Mouse (Mus musculus): Measurements from ENCODE around the gene Zfp28.
"Not testable (repeated sequence)": the region's sequence is repeated elsewhere in the genome, so short reads cannot be mapped to it uniquely, and the experiment has no call there.

Zfp28 gene

GRCm38 (mm10) chr7:6383044-6383455 is at the start of gene Zfp28:
Zfp28 (plus strand) TSS chr7:6383295.
- peak; percentile 80 to 88 for DNase-seq (ENCODE audit: low spot score in 2 of 2)

GRCm38 (mm10) chr7:6339865-6340264 is 43.2 kb upstream of the Zfp28 start:
- no peak for DNase-seq (ENCODE audit: low spot score in 2 of 2)

- no peak for DNase-seq (ENCODE audit: low spot score in 2 of 2)
Observed at GRCm38 (mm10) chr7:6343501-6344071, 39.5 kb upstream of the Zfp28 start, which contains the start of gene Gm3854. Gm3854 (plus strand) TSS chr7:6343759.

GRCm38 (mm10) chr7:6344124-6344523 is 39.0 kb upstream of the Zfp28 start:
- no peak for DNase-seq (ENCODE audit: low spot score in 2 of 2)

- DNase-seq (ENCODE audit: low spot score in 2 of 2): no peak
Observed at GRCm38 (mm10) chr7:6358121-6358520, 25.0 kb upstream of the Zfp28 start.

- DNase-seq (ENCODE audit: low spot score in 2 of 2): no peak
Observed at GRCm38 (mm10) chr7:6358937-6359590, 24.0 kb upstream of the Zfp28 start.

GRCm38 (mm10) chr7:6360477-6361060 is 22.5 kb upstream of the Zfp28 start:
- no peak for DNase-seq (ENCODE audit: low spot score in 2 of 2)

GRCm38 (mm10) chr7:6361756-6362155 is 21.3 kb upstream of the Zfp28 start:
- no peak for DNase-seq (ENCODE audit: low spot score in 2 of 2)

GRCm38 (mm10) chr7:6362268-6363046 is 20.6 kb upstream of the Zfp28 start:
- DNase-seq (ENCODE audit: low spot score in 2 of 2): peak; percentile 88 to 93

- DNase-seq (ENCODE audit: low spot score in 2 of 2): no peak
Observed at GRCm38 (mm10) chr7:6363047-6363488, 20.0 kb upstream of the Zfp28 start, which contains the start of gene Zfp78. Zfp78 (plus strand) TSS chr7:6363280.

GRCm38 (mm10) chr7:6364761-6365160 is 18.3 kb upstream of the Zfp28 start:
- DNase-seq (ENCODE audit: low spot score in 2 of 2): no peak

GRCm38 (mm10) chr7:6367185-6367584 is 15.9 kb upstream of the Zfp28 start:
- no peak for DNase-seq (ENCODE audit: low spot score in 2 of 2)

- DNase-seq (ENCODE audit: low spot score in 2 of 2): not testable (repeated sequence)
Observed at GRCm38 (mm10) chr7:6368146-6368545, 14.9 kb upstream of the Zfp28 start.

- no peak for DNase-seq (ENCODE audit: low spot score in 2 of 2)
Observed at GRCm38 (mm10) chr7:6369460-6369859, 13.6 kb upstream of the Zfp28 start.

GRCm38 (mm10) chr7:6372993-6373392 is 10.1 kb upstream of the Zfp28 start:
- DNase-seq (ENCODE audit: low spot score in 2 of 2): no peak

- DNase-seq (ENCODE audit: low spot score in 2 of 2): no peak
Observed at GRCm38 (mm10) chr7:6378441-6378840, 4.7 kb upstream of the Zfp28 start.

- DNase-seq (ENCODE audit: low spot score in 2 of 2): no peak
Observed at GRCm38 (mm10) chr7:6381431-6381830, 1.7 kb upstream of the Zfp28 start.

- DNase-seq (ENCODE audit: low spot score in 2 of 2): no peak
Observed at GRCm38 (mm10) chr7:6384011-6384410, 916 bp downstream of the Zfp28 start.

- no peak for DNase-seq (ENCODE audit: low spot score in 2 of 2)
Observed at GRCm38 (mm10) chr7:6386995-6387394, 3.9 kb downstream of the Zfp28 start.

GRCm38 (mm10) chr7:6388971-6389370 is 5.9 kb downstream of the Zfp28 start:
- no peak for DNase-seq (ENCODE audit: low spot score in 2 of 2)

- DNase-seq (ENCODE audit: low spot score in 2 of 2): no peak
Observed at GRCm38 (mm10) chr7:6389449-6389848, 6.4 kb downstream of the Zfp28 start.

Measured in spleen, postnatal 14 days (tissue).